Mouse (Mus musculus): ENCODE measurements around the gene Ipo7.

Gene Ipo7

DNA sequence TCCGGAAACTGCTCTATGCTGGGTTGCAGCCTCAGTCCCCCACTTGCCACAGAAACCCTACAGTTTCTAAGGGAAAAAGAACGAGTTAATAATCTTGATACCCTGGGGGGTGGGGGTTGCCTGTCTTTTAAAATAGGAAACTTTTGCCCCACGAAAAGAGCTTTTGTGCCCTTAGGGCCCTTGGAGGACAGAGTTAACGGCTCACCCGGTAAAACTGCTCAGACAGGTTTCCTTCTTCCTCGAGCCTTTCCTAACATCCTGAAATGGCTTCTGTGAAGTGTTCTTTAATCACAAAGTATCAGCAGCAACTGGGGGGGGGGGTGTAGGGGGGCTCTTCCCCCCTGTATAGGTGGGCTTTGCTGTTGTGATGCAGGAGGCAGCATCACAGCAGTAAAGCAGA lies 82.8 kb downstream of the Ipo7 start:
- DNase-seq (ENCODE audit: low read depth in 1 of 2, low spot score in 2 of 2): no peak

- no peak for DNase-seq (ENCODE audit: low read depth in 1 of 2, low spot score in 2 of 2)
These were observed 83.2 kb downstream of the Ipo7 start for GRCm38 (mm10) chr7:110101266-110101665.

- no peak for DNase-seq (ENCODE audit: low read depth in 1 of 2, low spot score in 2 of 2)
These were observed 87.0 kb downstream of the Ipo7 start for GRCm38 (mm10) chr7:110105041-110105440.
